Mouse (Mus musculus) monocyte, adult 59 days (primary cell): ENCODE results near the gene Zfp551. TPM values are rescaled to one million over a fixed set of nuclear protein-coding genes. Genes with fewer than 3 reads are reported as not detected.

Experiments used
- total RNA-seq, 2 experiments: library from RNA; stranded (reverse); gene quantifications; one replicate each; pipeline ENCODE4 v1.2.4; 2023

Zfp551 gene
- under 1 TPM; 0.21 to 0.61 TPM for total RNA-seq

DNA sequence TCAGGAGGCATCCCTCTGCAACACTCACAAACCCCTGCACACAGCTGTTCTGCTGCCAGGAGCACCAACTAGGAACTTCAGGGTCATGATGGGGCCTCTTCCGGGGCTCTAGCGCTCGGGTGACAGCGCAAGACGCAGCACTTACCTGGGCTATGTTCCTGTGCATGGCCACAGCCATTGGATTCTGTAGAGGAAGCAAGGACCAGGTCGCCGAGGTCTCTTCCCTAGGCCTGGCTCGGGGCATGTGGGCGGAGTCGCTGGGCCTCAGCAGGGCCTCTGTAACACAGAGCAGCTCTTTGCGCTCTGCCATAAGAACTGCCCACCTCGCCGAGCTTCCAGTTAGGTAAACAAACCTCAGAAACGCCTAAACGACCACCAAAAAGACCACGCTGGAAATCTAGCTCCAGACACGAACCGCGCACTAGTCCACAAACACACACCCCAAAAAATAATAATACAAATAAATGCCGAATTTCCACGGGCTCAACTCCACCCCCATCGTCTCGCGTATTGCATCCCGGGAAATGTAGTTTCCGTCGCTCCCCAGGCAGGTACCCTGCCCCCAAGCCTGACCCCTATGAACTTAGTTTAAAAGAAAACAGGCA lies at the start of gene Zfp551:
Gene Zfp551 (minus strand): TSS at position 507 of the 605 bp plus-strand sequence.

DNA sequence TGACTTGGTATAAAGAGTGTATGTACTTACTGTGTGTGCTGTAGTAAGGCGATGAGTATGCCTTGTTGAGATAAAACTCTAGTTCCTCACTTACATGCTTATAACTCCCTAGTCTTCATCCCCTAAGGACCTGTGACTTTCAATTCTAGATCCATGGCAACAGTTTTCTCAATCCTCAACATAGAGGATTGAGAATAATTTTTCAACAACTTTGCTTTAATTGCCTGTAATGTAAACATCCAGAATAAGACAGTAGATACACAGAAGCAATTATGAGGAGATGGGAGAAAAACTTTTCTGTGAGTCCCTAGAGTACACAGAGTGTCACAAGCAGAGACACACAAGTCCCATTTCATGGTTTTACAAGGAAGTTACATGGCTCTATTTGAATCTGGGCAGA lies 53.4 kb downstream of the Zfp551 start, which contains the start of gene Vmn1r84:
Gene Vmn1r84 (minus strand): TSS at position 101 of the 400 bp plus-strand sequence.

Other genes starting within 250 kb of the Zfp551 start
- not detected for gene Vmn1r80, start 233.5 kb downstream of the Zfp551 start, total RNA-seq
- not detected for gene Vmn1r81, start 154.5 kb downstream of the Zfp551 start, total RNA-seq
- not detected for gene Vmn1r82, start 122.3 kb downstream of the Zfp551 start, total RNA-seq
- under 1 TPM in 1 of 2 experiments, not detected in 1; 0.18 TPM for gene Vmn1r83, start 93.3 kb downstream of the Zfp551 start, total RNA-seq
- not detected for gene Vmn1r84, start 53.5 kb downstream of the Zfp551 start, total RNA-seq
- 1 to 10 TPM; 2.9 to 4.4 TPM for gene Zfp606, start 55.5 kb upstream of the Zfp551 start, total RNA-seq
- gene 2900092C05Rik, start 89.8 kb upstream of the Zfp551 start, total RNA-seq, result not detected
- under 1 TPM; 0.03 TPM for gene Vmn2r53, start 186.0 kb upstream of the Zfp551 start, total RNA-seq
- not detected for gene Vmn2r54, start 217.6 kb upstream of the Zfp551 start, total RNA-seq